Mouse (Mus musculus): Measurements from ENCODE around the gene Mov10. TPM values are rescaled to one million over a fixed set of nuclear protein-coding genes. Genes with fewer than 3 reads are reported as not detected.

The Mov10 gene
- polyA plus RNA-seq, 1 experiment from 2014 or later: 9.1 TPM

DNA sequence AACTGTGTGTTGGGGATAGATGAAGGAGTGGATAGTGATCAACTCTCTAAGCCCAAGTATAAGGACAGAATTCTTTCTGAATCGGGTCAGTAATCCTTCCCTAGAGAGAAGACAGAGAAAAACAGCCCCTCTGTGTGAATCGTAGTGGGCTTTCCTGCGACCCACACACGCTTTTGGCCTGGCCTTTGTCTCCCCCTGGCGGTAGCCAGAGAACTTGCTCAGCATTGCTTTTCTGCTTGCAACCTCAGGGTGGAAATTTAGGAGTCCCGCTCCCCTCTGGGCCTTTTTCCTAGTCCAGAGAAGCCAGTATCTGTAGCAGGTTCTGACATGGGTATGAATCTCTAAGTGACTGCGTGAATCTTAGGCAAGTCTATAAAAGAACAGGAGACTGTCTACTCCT, 38.4 kb downstream of the Mov10 start:
- H3K9me3 ChIP-seq (ENCODE audit: control insufficient read depth, low read length): no peaks in the 10 kb centered on the region
- H3K9ac ChIP-seq (ENCODE audit: low read depth, low read length): no peak overlapping the region
- no peak overlapping the region for H3K4me2 ChIP-seq (ENCODE audit: low read length)
- H3K27me3 ChIP-seq (replicated peaks; ENCODE audit: control insufficient read depth, insufficient read depth, low read length): peaks cover 57% of the 10 kb centered on the region
- no peaks in the 10 kb centered on the region for H3K36me3 ChIP-seq (ENCODE audit: control insufficient read depth, insufficient read depth, low read length)
- 2% methylated on average over 7 of the region's 7 CpGs for WGBS
- no peak overlapping the region for H3K27ac ChIP-seq (ENCODE audit: low read depth, low read length)
- ATAC-seq: 0 out of 2 replicates have a peak, but pooled peaks have one; percentile 19
- peaks cover 15% of the 10 kb centered on the region for H3K4me1 ChIP-seq (ENCODE audit: control insufficient read depth, insufficient read depth, low read depth, low read length)
- no peak overlapping the region for H3K4me3 ChIP-seq (ENCODE audit: low read length)

DNA sequence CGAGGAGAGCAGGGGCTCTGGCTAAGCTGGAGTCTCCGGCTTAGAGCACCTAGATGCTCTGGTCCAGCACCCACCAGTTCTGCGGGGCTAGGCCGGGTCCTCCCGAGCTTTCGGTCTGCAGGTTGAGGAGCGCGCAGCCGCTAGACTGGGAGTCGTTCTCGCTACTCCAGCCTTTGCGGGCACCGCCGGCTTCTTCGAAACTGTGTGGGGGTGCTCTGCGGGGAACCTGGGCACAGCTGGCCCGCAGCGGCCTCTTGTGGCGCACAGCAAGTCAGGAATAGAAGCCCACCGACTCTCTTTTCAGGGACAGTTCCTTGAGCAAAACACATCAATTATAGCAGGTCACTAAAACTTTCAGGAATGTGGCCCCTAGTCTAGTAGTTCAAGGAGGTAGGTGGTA, 41.0 kb downstream of the Mov10 start:
- H3K4me3 ChIP-seq (ENCODE audit: low read length): peak overlapping the region; percentile 37

DNA sequence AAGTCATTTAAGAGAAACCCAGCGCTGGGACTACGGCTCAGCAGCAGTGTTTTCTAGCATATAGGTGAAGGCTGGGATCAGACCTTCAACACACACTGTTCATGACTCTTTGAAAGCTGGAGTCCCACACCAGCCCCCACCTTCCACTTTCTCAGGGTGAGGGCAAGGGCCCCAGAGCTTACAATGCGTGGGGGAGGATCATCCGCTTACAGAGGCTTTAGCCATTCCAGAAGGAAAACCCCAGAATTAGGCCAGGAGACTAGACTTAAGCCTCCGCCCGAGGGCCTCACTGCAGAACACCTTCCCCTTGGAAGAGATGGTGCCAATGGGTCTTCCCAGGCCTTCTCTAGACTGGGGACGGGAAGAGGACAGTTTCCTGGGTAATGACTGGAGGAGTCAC, 45.1 kb downstream of the Mov10 start:
- no peak overlapping the region for H3K9ac ChIP-seq (ENCODE audit: low read depth, low read length)
- H3K36me3 ChIP-seq (ENCODE audit: control insufficient read depth, insufficient read depth, low read length): no peaks in the 10 kb centered on the region
- H3K4me1 ChIP-seq (ENCODE audit: control insufficient read depth, insufficient read depth, low read depth, low read length): no peaks in the 10 kb centered on the region
- peaks cover 18% of the 10 kb centered on the region for H3K27me3 ChIP-seq (replicated peaks; ENCODE audit: control insufficient read depth, insufficient read depth, low read length)
- H3K9me3 ChIP-seq (ENCODE audit: control insufficient read depth, low read length): no peaks in the 10 kb centered on the region
- ATAC-seq: no peak
- H3K4me2 ChIP-seq (ENCODE audit: low read length): no peak overlapping the region
- WGBS: 81% methylated on average over 7 of the region's 7 CpGs
- H3K4me3 ChIP-seq (ENCODE audit: low read length): no peak overlapping the region
- H3K27ac ChIP-seq (ENCODE audit: low read depth, low read length): no peak overlapping the region

More for the DNA sequence above, 41.0 kb downstream of the Mov10 start:
- Histone ChIP-seq H3K9me3 (ENCODE audit: control insufficient read depth, low read length) (no peaks in the 10 kb centered on the region), H3K4me2 (ENCODE audit: low read length) (peak overlapping the region; percentile 69), H3K27ac (ENCODE audit: low read depth, low read length) (no peak overlapping the region), H3K36me3 (ENCODE audit: control insufficient read depth, insufficient read depth, low read length) (no peaks in the 10 kb centered on the region), H3K27me3 (replicated peaks; ENCODE audit: control insufficient read depth, insufficient read depth, low read length) (peaks cover 40% of the 10 kb centered on the region), H3K4me1 (ENCODE audit: control insufficient read depth, insufficient read depth, low read depth, low read length) (peaks cover 15% of the 10 kb centered on the region), H3K9ac (ENCODE audit: low read depth, low read length) (peak overlapping the region; percentile 54)
- WGBS: 2% methylated on average over 20 of the region's 20 CpGs
- no peak; the same call in 1 of the 2 replicates for ATAC-seq

DNA sequence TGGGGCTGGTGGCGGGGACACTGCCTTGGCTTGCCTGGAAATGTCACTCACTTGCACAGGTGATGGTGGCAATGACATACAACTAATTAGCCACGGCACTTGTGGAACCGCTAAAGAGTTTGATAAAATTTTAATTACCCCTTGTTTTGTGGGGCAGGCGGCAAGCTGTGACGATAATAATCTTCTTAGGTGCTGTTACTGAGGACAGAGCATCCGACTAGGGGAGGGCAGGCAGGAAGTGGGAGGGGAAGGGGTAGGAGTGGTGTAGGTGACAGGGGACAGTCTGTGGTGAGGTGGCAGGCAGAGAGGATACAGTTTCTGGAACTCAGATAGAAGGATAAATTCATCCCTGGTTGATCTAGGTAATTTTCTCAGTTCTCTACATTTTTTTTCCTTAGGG, 46.9 kb downstream of the Mov10 start:
- WGBS: 60% methylated on average over 6 of the region's 6 CpGs
- no peak overlapping the region for H3K9ac ChIP-seq (ENCODE audit: low read depth, low read length)
- H3K36me3 ChIP-seq (ENCODE audit: control insufficient read depth, insufficient read depth, low read length): no peaks in the 10 kb centered on the region
- H3K27ac ChIP-seq (ENCODE audit: low read depth, low read length): no peak overlapping the region
- H3K27me3 ChIP-seq (replicated peaks; ENCODE audit: control insufficient read depth, insufficient read depth, low read length): peaks cover 5% of the 10 kb centered on the region
- no peak overlapping the region for H3K4me2 ChIP-seq (ENCODE audit: low read length)
- no peak overlapping the region for H3K4me3 ChIP-seq (ENCODE audit: low read length)
- no peaks in the 10 kb centered on the region for H3K4me1 ChIP-seq (ENCODE audit: control insufficient read depth, insufficient read depth, low read depth, low read length)
- no peak for ATAC-seq
- H3K9me3 ChIP-seq (ENCODE audit: control insufficient read depth, low read length): no peaks in the 10 kb centered on the region

DNA sequence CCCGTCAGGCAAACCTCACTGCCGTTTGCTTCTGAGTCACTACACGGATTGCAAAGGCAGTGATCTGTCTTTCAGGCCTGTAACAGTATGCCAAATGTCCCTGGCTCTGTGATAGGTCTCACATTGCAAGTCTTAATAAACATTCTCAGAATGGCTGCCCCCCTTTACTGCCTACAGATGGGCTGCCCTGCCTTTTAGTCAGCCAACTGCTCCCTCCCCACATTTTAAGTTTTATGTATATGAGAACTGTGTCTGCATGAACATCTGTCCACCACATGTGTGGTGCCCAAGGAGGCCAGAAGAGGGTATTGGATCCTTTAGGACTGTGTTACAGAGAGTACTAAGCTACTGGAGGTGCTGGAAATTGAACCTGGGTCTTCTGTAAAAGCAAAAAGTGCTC, 47.4 kb downstream of the Mov10 start:
- H3K27me3 ChIP-seq (replicated peaks; ENCODE audit: control insufficient read depth, insufficient read depth, low read length): peaks cover 2% of the 10 kb centered on the region; the same call in 1 of the 2 replicates
- no peak for ATAC-seq

DNA sequence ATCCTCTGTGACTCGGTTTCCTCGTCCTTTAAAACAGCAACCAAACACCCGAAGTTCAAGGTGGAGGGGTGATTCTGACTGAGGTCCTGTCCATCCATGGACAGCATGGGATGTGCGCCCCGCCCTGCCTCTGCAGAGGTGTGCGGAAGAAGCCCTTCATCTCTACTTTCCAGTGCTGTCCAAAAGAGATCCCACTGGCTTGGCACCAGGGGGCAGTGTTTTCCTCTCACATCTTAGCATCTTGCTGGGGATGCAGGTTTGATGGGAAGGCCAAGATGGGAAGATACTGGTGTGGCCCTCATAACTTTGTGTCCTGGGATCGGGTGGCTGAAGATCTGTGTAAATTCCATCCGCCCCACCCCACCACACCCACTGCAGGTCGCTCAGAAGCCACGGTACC, 48.3 kb downstream of the Mov10 start:
- no peak for ATAC-seq
- Histone ChIP-seq H3K4me1 (ENCODE audit: control insufficient read depth, insufficient read depth, low read depth, low read length) (no peaks in the 10 kb centered on the region), H3K27ac (ENCODE audit: low read depth, low read length) (no peak overlapping the region), H3K9ac (ENCODE audit: low read depth, low read length) (no peak overlapping the region), H3K4me3 (ENCODE audit: low read length) (no peak overlapping the region), H3K4me2 (ENCODE audit: low read length) (no peak overlapping the region), H3K27me3 (replicated peaks; ENCODE audit: control insufficient read depth, insufficient read depth, low read length) (peaks cover 2% of the 10 kb centered on the region; the same call in 1 of the 2 replicates), H3K9me3 (ENCODE audit: control insufficient read depth, low read length) (no peaks in the 10 kb centered on the region), H3K36me3 (ENCODE audit: control insufficient read depth, insufficient read depth, low read length) (no peaks in the 10 kb centered on the region)
- 59% methylated on average over 10 of the region's 10 CpGs for WGBS

More for the DNA sequence above, 47.4 kb downstream of the Mov10 start:
- 84% methylated on average over 3 of the region's 3 CpGs for WGBS
- H3K9ac ChIP-seq (ENCODE audit: low read depth, low read length): no peak overlapping the region
- no peaks in the 10 kb centered on the region for H3K36me3 ChIP-seq (ENCODE audit: control insufficient read depth, insufficient read depth, low read length)
- no peak overlapping the region for H3K4me3 ChIP-seq (ENCODE audit: low read length)
- no peak overlapping the region for H3K27ac ChIP-seq (ENCODE audit: low read depth, low read length)
- no peak overlapping the region for H3K4me2 ChIP-seq (ENCODE audit: low read length)
- H3K9me3 ChIP-seq (ENCODE audit: control insufficient read depth, low read length): no peaks in the 10 kb centered on the region
- no peaks in the 10 kb centered on the region for H3K4me1 ChIP-seq (ENCODE audit: control insufficient read depth, insufficient read depth, low read depth, low read length)

DNA sequence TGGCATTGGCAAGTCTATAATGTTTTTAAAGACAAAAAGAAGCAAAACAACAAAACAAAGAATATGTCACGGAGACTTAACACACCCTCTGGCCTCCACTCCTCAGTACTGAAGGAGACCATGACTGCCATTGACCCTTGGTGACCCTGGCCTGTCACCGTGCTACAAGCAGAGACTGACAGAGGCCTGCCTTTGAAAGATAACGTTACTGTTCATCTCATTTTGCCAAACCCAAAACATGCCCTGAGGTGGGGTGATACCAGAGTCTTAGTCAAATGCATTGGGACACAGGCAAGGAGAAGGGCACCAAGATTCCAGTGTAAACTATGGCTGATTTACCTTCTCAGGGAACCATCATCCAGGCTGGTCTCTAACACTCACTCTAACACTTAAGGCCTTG, 49.2 kb downstream of the Mov10 start:
- no peaks in the 10 kb centered on the region for H3K9me3 ChIP-seq (ENCODE audit: control insufficient read depth, low read length)
- whole genome bisulfite sequencing: 23% methylated on average over 3 of the region's 3 CpGs
- peaks cover 2% of the 10 kb centered on the region; the same call in 1 of the 2 replicates for H3K27me3 ChIP-seq (replicated peaks; ENCODE audit: control insufficient read depth, insufficient read depth, low read length)

DNA sequence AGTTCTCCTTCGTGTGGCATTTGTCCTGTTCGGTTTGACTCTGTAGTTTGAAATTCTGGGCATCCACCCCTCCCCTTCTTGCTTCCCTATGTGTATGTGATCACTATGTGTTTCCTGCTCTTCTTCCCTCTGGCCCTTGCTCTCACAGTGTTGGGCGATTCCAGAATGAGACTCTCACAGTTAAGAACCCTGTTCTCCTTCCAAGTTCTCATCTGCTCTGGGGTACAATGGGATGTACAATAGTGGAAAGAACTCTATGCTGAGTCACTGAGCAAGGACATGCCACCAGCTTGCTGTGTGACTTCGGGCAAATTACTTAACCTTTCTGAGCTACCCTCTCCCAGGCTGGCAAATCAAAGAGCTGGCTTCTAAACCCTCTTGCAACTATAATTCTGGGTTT, 50.6 kb downstream of the Mov10 start:
- H3K4me1 ChIP-seq (ENCODE audit: control insufficient read depth, insufficient read depth, low read depth, low read length): no peaks in the 10 kb centered on the region
- 78% methylated on average over 4 of the region's 4 CpGs for WGBS
- peaks cover 2% of the 10 kb centered on the region; the same call in 1 of the 2 replicates for H3K27me3 ChIP-seq (replicated peaks; ENCODE audit: control insufficient read depth, insufficient read depth, low read length)
- H3K36me3 ChIP-seq (ENCODE audit: control insufficient read depth, insufficient read depth, low read length): no peaks in the 10 kb centered on the region
- no peak for ATAC-seq
- no peak overlapping the region for H3K27ac ChIP-seq (ENCODE audit: low read depth, low read length)
- no peaks in the 10 kb centered on the region for H3K9me3 ChIP-seq (ENCODE audit: control insufficient read depth, low read length)
- no peak overlapping the region for H3K9ac ChIP-seq (ENCODE audit: low read depth, low read length)
- no peak overlapping the region for H3K4me3 ChIP-seq (ENCODE audit: low read length)
- no peak overlapping the region for H3K4me2 ChIP-seq (ENCODE audit: low read length)

More for the DNA sequence above, 49.2 kb downstream of the Mov10 start:
- no peak for ATAC-seq
- Histone ChIP-seq H3K27ac (ENCODE audit: low read depth, low read length) (no peak overlapping the region), H3K36me3 (ENCODE audit: control insufficient read depth, insufficient read depth, low read length) (no peaks in the 10 kb centered on the region), H3K4me1 (ENCODE audit: control insufficient read depth, insufficient read depth, low read depth, low read length) (no peaks in the 10 kb centered on the region), H3K4me3 (ENCODE audit: low read length) (no peak overlapping the region), H3K9ac (ENCODE audit: low read depth, low read length) (no peak overlapping the region), H3K4me2 (ENCODE audit: low read length) (no peak overlapping the region)

DNA sequence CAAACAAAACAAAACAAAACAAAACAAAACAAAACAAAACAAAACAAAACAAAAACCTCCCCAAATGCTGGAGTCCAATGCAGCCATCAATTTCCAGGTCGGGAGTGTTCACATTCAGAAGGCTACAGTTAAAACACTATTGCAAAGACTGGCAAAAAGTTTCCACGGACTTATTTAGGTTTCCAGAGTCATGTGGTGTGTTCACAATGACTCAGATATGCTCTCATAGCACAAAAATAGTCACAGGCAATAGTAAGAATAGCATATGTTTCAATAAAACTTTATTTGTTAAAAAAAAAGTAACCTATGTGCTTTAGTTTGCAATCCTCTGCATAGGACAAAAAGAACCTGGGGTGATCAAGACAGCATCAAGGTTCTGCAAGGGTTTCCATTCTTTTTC, 51.2 kb downstream of the Mov10 start:
- ATAC-seq: no peak
- Histone ChIP-seq H3K9me3 (ENCODE audit: control insufficient read depth, low read length) (no peaks in the 10 kb centered on the region), H3K4me2 (ENCODE audit: low read length) (no peak overlapping the region), H3K4me3 (ENCODE audit: low read length) (no peak overlapping the region), H3K27me3 (replicated peaks; ENCODE audit: control insufficient read depth, insufficient read depth, low read length) (peaks cover under 1% of the 10 kb centered on the region; the same call in 1 of the 2 replicates), H3K36me3 (ENCODE audit: control insufficient read depth, insufficient read depth, low read length) (no peaks in the 10 kb centered on the region), H3K4me1 (ENCODE audit: control insufficient read depth, insufficient read depth, low read depth, low read length) (no peaks in the 10 kb centered on the region), H3K9ac (ENCODE audit: low read depth, low read length) (no peak overlapping the region), H3K27ac (ENCODE audit: low read depth, low read length) (no peak overlapping the region)
- WGBS: 69% methylated on average over 2 of the region's 2 CpGs

DNA sequence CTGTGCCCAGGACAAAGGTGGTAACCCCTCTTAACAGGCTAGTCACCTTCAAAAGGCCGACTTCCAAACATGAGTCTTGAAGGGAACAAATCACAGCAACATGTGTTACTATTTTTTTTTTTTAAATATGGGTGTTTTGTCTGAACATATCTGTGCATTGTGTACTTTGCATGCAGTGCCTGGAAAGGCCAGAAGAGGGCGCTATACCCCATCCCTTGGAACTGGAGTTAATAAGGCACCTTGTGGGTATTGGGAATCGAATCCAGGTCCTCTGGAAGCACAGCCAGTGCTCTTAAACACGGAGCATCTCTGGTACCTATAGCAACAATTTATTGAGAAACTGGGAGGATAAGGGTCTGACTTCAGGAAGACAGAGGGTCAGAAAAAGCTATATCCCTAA, 53.3 kb downstream of the Mov10 start:
- ATAC-seq: no peak
- Histone ChIP-seq H3K4me2 (ENCODE audit: low read length) (no peak overlapping the region), H3K36me3 (ENCODE audit: control insufficient read depth, insufficient read depth, low read length) (no peaks in the 10 kb centered on the region), H3K4me3 (ENCODE audit: low read length) (no peak overlapping the region), H3K9me3 (ENCODE audit: control insufficient read depth, low read length) (no peaks in the 10 kb centered on the region), H3K9ac (ENCODE audit: low read depth, low read length) (no peak overlapping the region), H3K27me3 (replicated peaks; ENCODE audit: control insufficient read depth, insufficient read depth, low read length) (peaks cover 2% of the 10 kb centered on the region; the same call in 1 of the 2 replicates), H3K27ac (ENCODE audit: low read depth, low read length) (no peak overlapping the region), H3K4me1 (ENCODE audit: control insufficient read depth, insufficient read depth, low read depth, low read length) (no peaks in the 10 kb centered on the region)
- 27% methylated on average over 4 of the region's 4 CpGs for WGBS

All from hindbrain, embryonic 16.5 days (tissue).